Mouse (Mus musculus) embryo, embryonic 11 days (tissue): ENCODE data around the gene Clec2g.

ENCODE experiments used
- DNase-seq: peaks from one replicate; pipeline ENCODE4 v3.0.0-alpha.2; 2015

The Clec2g gene

DNA sequence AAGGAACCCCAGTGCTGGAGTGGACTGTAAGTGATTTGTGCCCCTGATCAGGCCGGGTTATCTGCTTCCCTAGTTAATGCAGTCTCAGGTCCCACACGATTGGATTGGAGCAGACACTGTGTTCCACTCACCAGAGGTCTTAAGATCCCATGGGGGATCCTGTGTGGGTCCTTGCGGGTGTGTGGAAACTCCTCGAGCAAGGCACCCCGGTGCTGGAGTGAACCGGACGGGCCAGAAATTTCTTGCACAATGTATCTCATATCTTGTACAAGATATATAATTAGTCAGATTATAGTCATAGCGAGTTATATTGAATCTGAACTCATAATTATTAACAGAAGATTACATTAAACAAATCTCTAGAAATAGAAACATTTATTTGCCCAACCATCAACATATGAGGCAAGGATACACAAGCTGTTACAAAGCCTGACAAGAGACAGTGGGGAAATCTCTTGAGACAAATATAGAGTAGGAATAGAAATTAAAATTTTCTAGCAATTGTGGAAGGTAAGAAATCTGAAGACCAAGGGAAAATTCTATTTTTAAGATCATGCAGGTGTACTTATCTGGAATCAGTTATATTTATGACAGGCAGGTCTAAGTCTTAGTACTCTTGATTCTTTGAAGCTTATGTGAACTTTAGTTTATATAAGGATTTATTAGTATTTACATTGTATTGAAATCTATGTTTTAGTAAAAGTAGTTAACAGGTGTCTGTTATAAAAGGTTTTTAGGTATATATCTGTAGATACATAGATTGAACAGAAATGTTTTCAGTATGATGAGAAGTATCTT, 93.5 kb downstream of the Clec2g start:
- no peak for DNase-seq

DNA sequence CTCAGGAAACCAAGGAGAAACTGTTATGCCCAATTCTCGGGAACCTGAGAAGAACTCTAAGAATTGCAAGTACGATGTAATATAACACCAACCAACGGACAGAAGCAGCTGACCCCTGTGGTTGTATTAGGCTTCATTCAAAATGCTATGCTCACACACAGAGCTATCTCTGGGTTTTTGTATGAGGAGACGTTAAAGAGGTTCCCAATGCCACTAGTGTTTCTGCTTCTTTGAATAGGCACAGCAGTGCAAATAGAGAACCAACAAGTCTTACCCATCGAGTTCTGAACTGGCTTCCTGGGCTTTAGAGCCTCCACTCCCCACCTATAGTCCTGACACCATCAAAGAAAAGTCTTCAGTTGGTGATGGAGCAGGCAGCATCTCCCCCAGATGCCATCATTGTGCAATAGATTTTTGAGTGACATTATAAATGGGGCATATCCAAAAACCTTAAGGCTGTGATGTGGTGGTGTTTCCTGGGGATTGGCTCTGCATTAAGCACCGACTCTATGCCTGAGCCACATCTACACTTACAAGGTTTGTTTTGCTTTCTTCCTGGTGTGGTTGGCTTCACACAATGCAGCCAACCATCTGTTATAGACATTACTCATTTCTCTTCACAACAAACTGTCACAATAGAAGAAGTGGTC, 96.1 kb downstream of the Clec2g start:
- no peak for DNase-seq

DNA sequence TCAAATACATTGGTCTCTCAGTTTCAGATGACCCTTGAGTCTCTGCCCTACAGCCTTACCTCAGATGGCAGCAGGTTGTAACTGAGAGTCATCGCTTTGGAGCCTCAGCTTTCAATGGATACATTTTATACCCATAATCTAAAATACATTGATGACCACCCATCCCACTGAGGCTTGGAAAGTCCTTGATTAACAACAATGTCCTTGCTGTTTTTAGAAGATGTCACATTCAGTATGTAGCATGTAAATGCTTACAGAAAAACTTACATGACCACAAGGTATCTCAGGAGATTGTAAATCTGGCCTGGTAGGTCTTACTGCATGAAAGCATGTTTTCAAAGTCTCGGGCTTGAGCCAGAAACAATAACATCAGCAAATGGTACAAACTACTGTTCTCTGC, 96.8 kb downstream of the Clec2g start:
- no peak for DNase-seq

DNA sequence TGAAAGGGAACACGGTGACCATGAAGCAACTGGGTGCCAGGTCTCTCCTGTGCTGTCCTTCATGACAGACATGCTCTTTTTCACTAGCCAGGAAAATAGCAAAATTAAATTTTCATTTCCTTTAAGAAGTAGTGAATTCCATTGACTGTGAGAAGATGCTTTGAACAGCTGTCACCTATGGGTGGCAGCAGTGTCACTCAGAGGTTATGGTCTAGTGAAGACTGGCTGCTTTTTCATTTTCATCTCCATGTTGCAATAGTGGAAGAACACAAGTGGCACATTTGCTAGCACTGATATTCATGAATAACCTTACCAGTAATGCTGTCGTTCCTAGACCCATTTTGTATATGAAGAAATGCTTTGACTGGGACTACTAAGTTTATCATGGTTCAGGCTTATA, 99.2 kb downstream of the Clec2g start:
- no peak for DNase-seq
